Mouse (Mus musculus): ENCODE results near the gene Fam120a.

DNA sequence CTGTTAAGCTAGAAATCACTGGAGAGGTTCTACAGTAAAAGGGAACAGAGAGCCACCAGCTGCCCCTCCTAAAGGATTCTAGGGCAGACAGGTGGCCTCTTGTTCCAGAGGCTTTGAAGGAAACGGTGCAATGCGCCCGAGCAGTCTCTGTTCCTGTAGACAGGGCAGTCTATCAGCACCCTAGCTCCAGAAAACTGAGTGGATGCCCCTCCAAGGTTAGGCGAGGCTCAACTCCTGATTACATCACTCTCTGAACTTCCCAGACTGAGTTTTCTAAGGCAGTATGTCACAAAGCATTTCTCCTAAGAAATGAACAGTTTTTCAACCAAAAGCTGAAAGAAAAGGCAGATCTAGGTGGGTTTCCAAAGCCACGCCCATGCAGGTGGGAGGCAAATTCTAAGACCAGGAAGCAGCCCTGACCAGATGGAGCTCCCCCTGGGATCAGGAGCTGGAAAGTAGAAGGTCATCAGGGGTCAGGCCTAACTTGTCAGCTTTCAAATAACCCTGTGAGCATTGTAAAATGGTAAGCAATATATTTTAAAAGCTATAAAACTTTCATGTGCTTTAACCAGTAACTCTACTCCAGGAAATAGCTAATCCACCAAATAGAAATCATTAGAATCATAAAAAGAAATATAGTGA lies 17.1 kb downstream of the Fam120a start:
- TF ChIP-seq CTCF (IDR thresholded peaks at IDR 0.05; ENCODE audit: borderline replicate concordance, control insufficient read depth, extremely low read depth, insufficient read depth, low read length, poor library complexity), result no peak
- TF ChIP-seq POLR2A (IDR thresholded peaks at IDR 0.05; ENCODE audit: control insufficient read depth, extremely low read depth, insufficient read depth, low read length, poor library complexity), result no peak
